ENCODE assay signal across 27 mouse cellular contexts in the genomic region with DNA sequence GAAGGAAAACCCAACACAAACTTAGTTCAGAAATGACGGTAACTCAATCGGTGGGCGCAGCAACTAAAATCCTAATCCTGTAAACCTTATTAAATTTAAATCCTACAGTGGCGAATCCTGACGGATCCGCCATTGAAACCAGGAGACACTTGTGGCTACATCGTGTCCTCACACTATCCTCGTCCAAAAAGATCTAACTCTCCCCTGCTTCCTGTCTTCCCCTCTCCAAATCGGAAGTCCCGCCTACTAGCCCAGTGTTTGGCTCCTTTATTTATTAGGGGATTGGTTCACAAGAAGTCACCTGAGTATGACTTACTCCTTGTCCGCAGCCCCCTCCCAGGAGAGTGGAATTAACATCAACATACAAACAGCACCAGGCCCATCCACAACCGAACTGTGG. TPM values are rescaled to one million over a fixed set of nuclear protein-coding genes. Genes with fewer than 3 reads are reported as not detected.
DNase-seq lines count a peak whose midpoint lies in the region; ATAC-seq and TF ChIP-seq lines count a peak whose summit lies in the region.
"Had no signal": no experiment of that assay in that cellular context is flagged by ENCODE, and none has a peak within 500 bp of the region (broad histone marks: within the 10 kb centered on the region; RNA-seq: fewer than 3 reads in every experiment).

No protein-coding gene starts in this region.

- no peak overlapping the region for H3K27ac ChIP-seq in intestine, embryonic 14.5 days (ENCODE audit: low read depth)
- H3K27ac ChIP-seq in intestine, embryonic 16.5 days (ENCODE audit: low read length) = no peak overlapping the region
- H3K27ac ChIP-seq in ES-Bruce4 (ENCODE audit: insufficient read depth, low read length) (0 out of 2 replicates have a peak overlapping the region, but pooled peaks have one; percentile 22), ES-E14 (ENCODE audit: insufficient read depth, low read depth, low read length, poor library complexity, severe bottlenecking) (peak overlapping the region; percentile 83)
- H3K27ac ChIP-seq in hindbrain, embryonic 10.5 days = no peak overlapping the region
- H3K27ac ChIP-seq in midbrain, embryonic 16.5 days (ENCODE audit: low read length) = no peak overlapping the region
- H3K27ac ChIP-seq: forebrain, embryonic 12.5 days; forebrain, embryonic 15.5 days; hindbrain, embryonic 14.5 days; hindbrain, postnatal 0 days had no signal

- peak; percentile 23 for DNase-seq in intestine, embryonic 14.5 days (ENCODE audit: low spot score)
- DNase-seq in ES-E14 (ENCODE audit: low read depth, low spot score) (peak; percentile 61), ZHBTc4 (ENCODE audit: low read depth, low spot score) (peak; percentile 88)
- DNase-seq in hindbrain, embryonic 10.5 days (ENCODE audit: low spot score) = no peak
- no peak for DNase-seq in urinary bladder, postnatal 36 days (ENCODE audit: low spot score in 2 of 2)
- DNase-seq: adrenal gland, adult 8-10 months; adrenal gland, postnatal 25 days; cerebellum, adult 11-12 months; cerebellum, adult 8-10 months; cerebellum, postnatal 10 days; cerebellum, postnatal 36 days; embryo, embryonic 11 days; gastrocnemius, postnatal 36 days; heart, postnatal 36 days; kidney, adult 11 months had no signal

- no peaks in the 10 kb centered on the region for H3K9me3 ChIP-seq in intestine, embryonic 14.5 days (ENCODE audit: control insufficient read depth, low read length)
- no peaks in the 10 kb centered on the region for H3K9me3 ChIP-seq in intestine, embryonic 16.5 days (ENCODE audit: control insufficient read depth, low read length)
- H3K9me3 ChIP-seq in ES-Bruce4 (replicated peaks; ENCODE audit: control insufficient read depth, insufficient read depth, low read length, poor library complexity, severe bottlenecking) (no peaks in the 10 kb centered on the region), ES-E14 (ENCODE audit: control insufficient read depth, insufficient read depth, low read depth, low read length) (no peaks in the 10 kb centered on the region)
- no peaks in the 10 kb centered on the region for H3K9me3 ChIP-seq in hindbrain, embryonic 10.5 days
- H3K9me3 ChIP-seq in midbrain, embryonic 16.5 days (replicated peaks; ENCODE audit: control insufficient read depth, low read length, poor library complexity, severe bottlenecking) = no peaks in the 10 kb centered on the region
- H3K9me3 ChIP-seq: forebrain, embryonic 12.5 days; forebrain, embryonic 15.5 days had no signal

- no peak overlapping the region for H3K9ac ChIP-seq in intestine, embryonic 14.5 days (ENCODE audit: low read length)
- no peak overlapping the region for H3K9ac ChIP-seq in intestine, embryonic 16.5 days (ENCODE audit: low read depth, low read length)
- H3K9ac ChIP-seq in ES-Bruce4 (ENCODE audit: low read depth, poor library complexity, severe bottlenecking) (peak overlapping the region; percentile 88), ES-E14 (ENCODE audit: insufficient read depth, low read depth, low read length, poor library complexity, severe bottlenecking) (peak overlapping the region; percentile 98)
- no peak overlapping the region for H3K9ac ChIP-seq in midbrain, embryonic 16.5 days (ENCODE audit: low read depth, low read length)
- H3K9ac ChIP-seq: forebrain, embryonic 12.5 days; forebrain, embryonic 15.5 days; hindbrain, embryonic 14.5 days had no signal

- no peaks in the 10 kb centered on the region for H3K4me1 ChIP-seq in intestine, embryonic 14.5 days (replicated peaks; ENCODE audit: control insufficient read depth, insufficient read depth, low read length)
- no peaks in the 10 kb centered on the region for H3K4me1 ChIP-seq in intestine, embryonic 16.5 days (ENCODE audit: control insufficient read depth, insufficient read depth, low read length)
- H3K4me1 ChIP-seq in ES-Bruce4 (ENCODE audit: control insufficient read depth, insufficient read depth, low read length) (no peaks in the 10 kb centered on the region), ES-E14 (ENCODE audit: control insufficient read depth in 2 of 2, insufficient read depth in 2 of 2, low read length in 2 of 2, poor library complexity in 1 of 2) (peaks cover 2 to 5% of the 10 kb centered on the region in 2 experiments; a peak in 1 of 4 replicates)
- H3K4me1 ChIP-seq in hindbrain, embryonic 10.5 days (replicated peaks) = peaks cover 14% of the 10 kb centered on the region
- H3K4me1 ChIP-seq in midbrain, embryonic 16.5 days (ENCODE audit: control insufficient read depth, insufficient read depth, low read length) = no peaks in the 10 kb centered on the region; the same call in 1 of the 2 replicates

- no peaks in the 10 kb centered on the region for H3K27me3 ChIP-seq in intestine, embryonic 14.5 days (replicated peaks; ENCODE audit: control insufficient read depth, insufficient read depth, low read length)
- H3K27me3 ChIP-seq in intestine, embryonic 16.5 days (replicated peaks; ENCODE audit: control insufficient read depth, insufficient read depth, low read length) = no peaks in the 10 kb centered on the region
- no peaks in the 10 kb centered on the region for H3K27me3 ChIP-seq in ES-Bruce4 (ENCODE audit: control insufficient read depth, insufficient read depth, low read length, poor library complexity, severe bottlenecking)
- no peaks in the 10 kb centered on the region for H3K27me3 ChIP-seq in hindbrain, embryonic 10.5 days (ENCODE audit: insufficient read depth, poor library complexity, severe bottlenecking)
- H3K27me3 ChIP-seq in midbrain, embryonic 16.5 days (ENCODE audit: control insufficient read depth, insufficient read depth, low read depth, low read length) = no peaks in the 10 kb centered on the region
- H3K27me3 ChIP-seq: forebrain, embryonic 15.5 days had no signal

- WGBS in intestine, embryonic 14.5 days = 95% methylated on average over 12 of the region's 12 CpGs
- 93% methylated on average over 12 of the region's 12 CpGs for WGBS in intestine, embryonic 16.5 days
- 94% methylated on average over 12 of the region's 12 CpGs for WGBS in hindbrain, embryonic 10.5 days
- 97% methylated on average over 12 of the region's 12 CpGs for WGBS in midbrain, embryonic 16.5 days

- ATAC-seq in intestine, embryonic 14.5 days (replicated peaks; ENCODE audit: low FRiP score, low TSS enrichment, low read depth) = no peak
- no peak for ATAC-seq in intestine, embryonic 16.5 days
- ATAC-seq in midbrain, embryonic 16.5 days = no peak
- ATAC-seq: activated CD4-positive, CD25-positive, alpha-beta regulatory T cell, adult 4 months; CD4-positive, CD25-positive, alpha-beta regulatory T cell, adult 4 months; forebrain, embryonic 15.5 days; hindbrain, postnatal 0 days; inflammation-experienced regulatory T-cells, adult 6 months had no signal

- no peak for TF ChIP-seq EP300 in ES-Bruce4 (IDR thresholded peaks at IDR 0.05; ENCODE audit: insufficient read depth, low read depth, low read length)

- TF ChIP-seq POLR2A in ES-Bruce4 (IDR thresholded peaks at IDR 0.05; ENCODE audit: insufficient read depth, low read length) = peak; percentile 50

- TF ChIP-seq CTCF in ES-Bruce4 (IDR thresholded peaks at IDR 0.05; ENCODE audit: low read depth, low read length) = no peak

- H3K4me2 ChIP-seq in intestine, embryonic 14.5 days (ENCODE audit: low read length) = no peak overlapping the region
- no peak overlapping the region for H3K4me2 ChIP-seq in intestine, embryonic 16.5 days (ENCODE audit: low read depth, low read length)
- H3K4me2 ChIP-seq in midbrain, embryonic 16.5 days (ENCODE audit: low read length) = no peak overlapping the region
- H3K4me2 ChIP-seq: forebrain, embryonic 12.5 days; forebrain, embryonic 15.5 days; heart, embryonic 11.5 days; hindbrain, embryonic 14.5 days had no signal

- peaks cover 22% of the 10 kb centered on the region for H3K36me3 ChIP-seq in intestine, embryonic 14.5 days (ENCODE audit: control insufficient read depth, insufficient read depth, low read length)
- H3K36me3 ChIP-seq in intestine, embryonic 16.5 days (ENCODE audit: control insufficient read depth, insufficient read depth, low read length) = no peaks in the 10 kb centered on the region; the same call in 1 of the 2 replicates
- peaks cover 16% of the 10 kb centered on the region for H3K36me3 ChIP-seq in ES-Bruce4 (ENCODE audit: control insufficient read depth, insufficient read depth, low read length, poor library complexity, severe bottlenecking)
- H3K36me3 ChIP-seq in ES-E14 (ENCODE audit: control insufficient read depth, insufficient read depth, low read length, poor library complexity, severe bottlenecking) = peaks cover 12% of the 10 kb centered on the region; the same call in 1 of the 2 replicates
- peaks cover 18% of the 10 kb centered on the region for H3K36me3 ChIP-seq in hindbrain, embryonic 10.5 days
- H3K36me3 ChIP-seq in midbrain, embryonic 16.5 days (ENCODE audit: control insufficient read depth, insufficient read depth, low read length) = no peaks in the 10 kb centered on the region
- H3K36me3 ChIP-seq: forebrain, embryonic 12.5 days; forebrain, embryonic 15.5 days had no signal

- in situ Hi-C loops in ES-E14 (cut with MboI; ENCODE audit: low sequenced_read_pairs in 2 of 2, unreplicated experiment in 2 of 2) = no loop called here

- H3K4me3 ChIP-seq in intestine, embryonic 14.5 days (ENCODE audit: low read depth, low read length) = no peak overlapping the region
- no peak overlapping the region for H3K4me3 ChIP-seq in intestine, embryonic 16.5 days (ENCODE audit: low read length)
- H3K4me3 ChIP-seq in ES-Bruce4 (ENCODE audit: low read depth, low read length) (peak overlapping the region; percentile 99), ES-E14 (ENCODE audit: insufficient read depth in 1 of 2, low read depth in 1 of 2, low read length in 2 of 2, poor library complexity in 1 of 2, severe bottlenecking in 1 of 2) (peak overlapping the region; percentile 83 to 97)
- no peak overlapping the region for H3K4me3 ChIP-seq in hindbrain, embryonic 10.5 days
- no peak overlapping the region for H3K4me3 ChIP-seq in midbrain, embryonic 16.5 days (ENCODE audit: low read depth, low read length)
- H3K4me3 ChIP-seq: erythroblast, embryonic 14.5 days; forebrain, embryonic 12.5 days; forebrain, embryonic 15.5 days had no signal

RNA-seq across cellular contexts. Expression of gene Fkbp9, which starts 5.3 kb away (rescaled TPM):
- polyA plus RNA-seq in intestine, embryonic 14.5 days (2014; fragmentation: Nextera tagmentation; extraction: Ambion mirVana) = 111 and 113 TPM in 2 replicates
- polyA plus RNA-seq in intestine, embryonic 16.5 days (2015; fragmentation: Nextera tagmentation; extraction: Ambion mirVana) = 88.1 and 89.0 TPM in 2 replicates
- 211 and 215 TPM in 2 replicates for polyA plus RNA-seq in ES-Bruce4 (2011; ENCODE audit: insufficient read depth, insufficient read length, low read depth, missing spikeins)
- 204 and 345 TPM in 2 replicates for total RNA-seq in ES-E14 (2012; rRNA removed)
- polyA plus RNA-seq in hindbrain, embryonic 10.5 days (2016; fragmentation: Nextera tagmentation; extraction: Ambion mirVana) = 60.3 and 75.5 TPM in 2 replicates
- polyA plus RNA-seq in midbrain, embryonic 16.5 days (2015; fragmentation: Nextera tagmentation; extraction: Ambion mirVana) = 27.7 and 30.8 TPM in 2 replicates
- polyA plus RNA-seq: activated CD4-positive, CD25-positive, alpha-beta regulatory T cell, adult 4 months; CD4-positive, CD25-positive, alpha-beta regulatory T cell, adult 4 months; inflammation-experienced regulatory T-cells, adult 6 months had no signal

RNA-seq across cellular contexts. Expression of gene Kbtbd2, which starts 39.6 kb away (rescaled TPM):
- polyA plus RNA-seq in intestine, embryonic 14.5 days (2014; fragmentation: Nextera tagmentation; extraction: Ambion mirVana) = 24.5 and 30.4 TPM in 2 replicates
- polyA plus RNA-seq in intestine, embryonic 16.5 days (2015; fragmentation: Nextera tagmentation; extraction: Ambion mirVana) = 17.1 and 19.3 TPM in 2 replicates
- 92.8 and 99.1 TPM in 2 replicates for polyA plus RNA-seq in ES-Bruce4 (2011; ENCODE audit: insufficient read depth, insufficient read length, low read depth, missing spikeins)
- total RNA-seq in ES-E14 (2012; rRNA removed) = 19.8 and 24.8 TPM in 2 replicates
- polyA plus RNA-seq in hindbrain, embryonic 10.5 days (2016; fragmentation: Nextera tagmentation; extraction: Ambion mirVana) = 34.4 and 38.9 TPM in 2 replicates
- 23.9 and 29.4 TPM in 2 replicates for polyA plus RNA-seq in midbrain, embryonic 16.5 days (2015; fragmentation: Nextera tagmentation; extraction: Ambion mirVana)

Comparison
In these comparisons a context has a peak if more than half of its experiments do, and no peak if none do; other contexts are left out.
1. DNase-seq: peak in intestine, embryonic 14.5 days (single experiment), ES-E14 (single experiment) and ZHBTc4 (single experiment); none in hindbrain, embryonic 10.5 days (single experiment) and urinary bladder, postnatal 36 days (0 of 2).
2. H3K27ac ChIP-seq: peak in ES-Bruce4 (single experiment) and ES-E14 (single experiment); none in intestine, embryonic 14.5 days (single experiment), intestine, embryonic 16.5 days (single experiment), hindbrain, embryonic 10.5 days (single experiment) and midbrain, embryonic 16.5 days (single experiment).
3. H3K4me3 ChIP-seq: peak in ES-Bruce4 (single experiment) and ES-E14 (2 of 2); none in intestine, embryonic 14.5 days (single experiment), intestine, embryonic 16.5 days (single experiment), hindbrain, embryonic 10.5 days (single experiment) and midbrain, embryonic 16.5 days (single experiment).
4. H3K9ac ChIP-seq: peak in ES-Bruce4 (single experiment) and ES-E14 (single experiment); none in intestine, embryonic 14.5 days (single experiment), intestine, embryonic 16.5 days (single experiment) and midbrain, embryonic 16.5 days (single experiment).